Mouse (Mus musculus) bone marrow macrophage, adult 2 months (primary cell): ENCODE measurements around the gene Ttl.

Experiments
- CTCF ChIP-seq: IDR thresholded peaks from 2 replicates; pipeline ENCODE4 v1.5.1; 2012; ENCODE audit warnings: low read depth, mild to moderate bottlenecking, low read length, moderate library complexity
- POLR2A ChIP-seq: IDR thresholded peaks from 2 replicates; pipeline ENCODE4 v1.6.1; 2012; ENCODE audit warnings: mild to moderate bottlenecking, low read depth, low read length, borderline replicate concordance

- TF ChIP-seq CTCF (no peak), POLR2A (no peak)
Observed at GRCm38 (mm10) chr2:129052451-129052983, 13.2 kb upstream of the Ttl start.
